Mouse (Mus musculus) intestine, postnatal 0 days (tissue): Measurements from ENCODE around the gene Plcl1. TPM values are rescaled to one million over a fixed set of nuclear protein-coding genes. Genes with fewer than 3 reads are reported as not detected.

Experiments
- ATAC-seq: fragments of 200-750 bp; cut with Nextera tagmentation; 2 replicates; pipeline ENCODE4 v1.8.0; 2017; ENCODE audit warnings: mild to moderate bottlenecking, moderate TSS enrichment, moderate library complexity
- H3K27ac ChIP-seq: fragments of 300-500 bp; sonication (generic); 2 replicates; pipeline ENCODE4 v1.5.1; 2014; ENCODE audit warnings: mild to moderate bottlenecking, low read depth, low read length, moderate library complexity
- H3K27me3 ChIP-seq: fragments of 300-500 bp; sonication (generic); replicated peaks from 2 replicates; pipeline ENCODE4 v1.6.1; 2014; ENCODE audit warnings: low read length, mixed read lengths; ENCODE audit not compliant: control insufficient read depth, insufficient read depth
- H3K36me3 ChIP-seq: fragments of 300-500 bp; sonication (generic); 2 replicates; pipeline ENCODE4 v1.6.1; 2014; ENCODE audit warnings: mild to moderate bottlenecking, moderate library complexity; ENCODE audit not compliant: control insufficient read depth, insufficient read depth
- H3K4me1 ChIP-seq: fragments of 300-500 bp; sonication (generic); replicated peaks from 2 replicates; pipeline ENCODE4 v1.6.1; 2014; ENCODE audit warnings: antibody characterized with exemption, low read length, mixed read lengths; ENCODE audit not compliant: control insufficient read depth, insufficient read depth
- H3K4me2 ChIP-seq: fragments of 300-500 bp; sonication (generic); replicated peaks from 2 replicates; pipeline ENCODE4 v1.6.1; 2014; ENCODE audit warnings: low read depth, mild to moderate bottlenecking, moderate library complexity
- H3K4me3 ChIP-seq: fragments of 300-500 bp; sonication (generic); 2 replicates; pipeline ENCODE4 v1.5.1; 2014; ENCODE audit warnings: low read depth, low read length
- H3K9ac ChIP-seq: fragments of 300-500 bp; sonication (generic); 2 replicates; pipeline ENCODE4 v1.6.1; 2014; ENCODE audit warnings: mild to moderate bottlenecking, low read depth, low read length
- H3K9me3 ChIP-seq: fragments of 300-500 bp; sonication (generic); 2 replicates; pipeline ENCODE4 v1.6.1; 2016; ENCODE audit warnings: mixed run types; ENCODE audit not compliant: control insufficient read depth
- CTCF ChIP-seq: sonication (generic); IDR thresholded peaks from 2 replicates; pipeline ENCODE4 v1.5.1; 2016; ENCODE audit warnings: low read depth, mild to moderate bottlenecking, control low read depth, antibody characterized with exemption, moderate library complexity
- WGBS: fragments of 180-500 bp; shearing (Covaris S2); extraction: QIAGEN DNeasy Blood & Tissue Kit; methylation state at CpG from one replicate; pipeline ENCODE4 v1.1.7; 2014; 5-methylcytosine and 5-hydroxymethylcytosine counted together
- polyA plus RNA-seq: library from polyadenylated mRNA; unstranded; fragments of >200 nt; fragmentation: Nextera tagmentation; extraction: Ambion mirVana; gene quantifications from 2 replicates; pipeline ENCODE4 v1.2.1, GENCODE M21; 2015

The Plcl1 gene
- polyA plus RNA-seq, 1 experiment from 2014 or later: 1.1 TPM

GRCm38 (mm10) chr1:55411079-55411478, 5.4 kb downstream of the Plcl1 start:
- no peak overlapping the region for H3K4me3 ChIP-seq
- no peak overlapping the region for H3K27ac ChIP-seq
- H3K27me3 ChIP-seq: peaks cover 13% of the 10 kb centered on the region
- H3K9ac ChIP-seq: no peak overlapping the region
- no peaks in the 10 kb centered on the region for H3K36me3 ChIP-seq
- no peak overlapping the region for H3K4me2 ChIP-seq
- no peak for TF ChIP-seq CTCF
- H3K4me1 ChIP-seq: no peaks in the 10 kb centered on the region
- ATAC-seq: no peak
- WGBS: 83% methylated on average over 2 of the region's 2 CpGs
- H3K9me3 ChIP-seq: no peaks in the 10 kb centered on the region

DNA sequence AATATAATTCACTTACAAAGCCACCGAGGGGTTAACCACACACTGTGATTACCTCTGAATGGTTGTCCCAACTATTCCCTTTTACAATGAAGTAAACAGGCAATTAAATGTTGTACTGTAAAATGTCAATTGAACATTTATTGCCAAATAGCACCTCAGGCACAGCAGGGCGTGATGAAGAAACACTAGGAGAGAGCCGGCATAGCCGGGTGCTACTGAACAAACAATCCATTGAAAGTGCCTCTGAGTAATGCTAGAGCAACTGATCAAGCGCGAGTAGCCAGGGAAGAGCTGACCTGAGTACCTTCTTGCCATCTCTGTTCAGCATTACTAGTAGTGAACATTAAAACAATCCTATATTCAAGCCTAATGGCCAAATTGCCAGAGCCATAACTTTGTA, 6.8 kb downstream of the Plcl1 start:
- no peak for TF ChIP-seq CTCF
- H3K4me3 ChIP-seq: no peak overlapping the region
- no peak for ATAC-seq
- no peaks in the 10 kb centered on the region for H3K4me1 ChIP-seq
- no peak overlapping the region for H3K4me2 ChIP-seq
- H3K27ac ChIP-seq: no peak overlapping the region
- WGBS: 52% methylated on average over 6 of the region's 6 CpGs
- no peaks in the 10 kb centered on the region for H3K36me3 ChIP-seq
- H3K9me3 ChIP-seq: no peaks in the 10 kb centered on the region
- no peak overlapping the region for H3K9ac ChIP-seq
- H3K27me3 ChIP-seq: no peaks in the 10 kb centered on the region; the same call in 1 of the 2 replicates

DNA sequence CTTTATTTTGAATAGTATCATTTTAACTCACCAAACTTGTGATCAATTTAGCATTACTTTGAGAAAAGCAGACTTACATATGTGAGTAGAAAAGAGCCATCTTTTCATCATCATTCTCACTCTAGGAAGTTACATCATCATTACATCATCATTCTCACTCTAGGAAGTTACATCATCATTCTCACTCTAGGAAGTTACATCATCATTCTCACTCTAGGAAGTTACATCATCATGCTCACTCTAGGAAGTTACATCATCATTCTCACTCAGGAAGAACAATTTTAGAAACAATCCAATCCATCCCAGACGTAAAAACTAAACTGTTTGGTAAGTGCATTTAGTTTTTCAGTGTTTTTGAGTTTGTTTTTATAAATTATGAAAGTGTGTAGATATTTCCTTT, 7.8 kb downstream of the Plcl1 start:
- TF ChIP-seq CTCF: no peak
- no peaks in the 10 kb centered on the region for H3K9me3 ChIP-seq
- 81% methylated on average over 1 of the region's 1 CpGs for WGBS
- no peaks in the 10 kb centered on the region; the same call in 1 of the 2 replicates for H3K27me3 ChIP-seq
- no peak overlapping the region for H3K9ac ChIP-seq
- no peaks in the 10 kb centered on the region for H3K36me3 ChIP-seq
- H3K4me2 ChIP-seq: no peak overlapping the region
- no peak for ATAC-seq
- no peaks in the 10 kb centered on the region for H3K4me1 ChIP-seq
- H3K4me3 ChIP-seq: no peak overlapping the region
- H3K27ac ChIP-seq: no peak overlapping the region

- no peak overlapping the region for H3K4me2 ChIP-seq
- H3K27me3 ChIP-seq: no peaks in the 10 kb centered on the region
- no peak overlapping the region for H3K9ac ChIP-seq
- H3K4me1 ChIP-seq: no peaks in the 10 kb centered on the region
- 87% methylated on average over 3 of the region's 3 CpGs for WGBS
- no peak overlapping the region for H3K4me3 ChIP-seq
- no peaks in the 10 kb centered on the region for H3K36me3 ChIP-seq
- no peak for ATAC-seq
- no peak overlapping the region for H3K27ac ChIP-seq
- H3K9me3 ChIP-seq: no peaks in the 10 kb centered on the region
- no peak for TF ChIP-seq CTCF
These were observed 13.2 kb downstream of the Plcl1 start for GRCm38 (mm10) chr1:55418968-55419367.

DNA sequence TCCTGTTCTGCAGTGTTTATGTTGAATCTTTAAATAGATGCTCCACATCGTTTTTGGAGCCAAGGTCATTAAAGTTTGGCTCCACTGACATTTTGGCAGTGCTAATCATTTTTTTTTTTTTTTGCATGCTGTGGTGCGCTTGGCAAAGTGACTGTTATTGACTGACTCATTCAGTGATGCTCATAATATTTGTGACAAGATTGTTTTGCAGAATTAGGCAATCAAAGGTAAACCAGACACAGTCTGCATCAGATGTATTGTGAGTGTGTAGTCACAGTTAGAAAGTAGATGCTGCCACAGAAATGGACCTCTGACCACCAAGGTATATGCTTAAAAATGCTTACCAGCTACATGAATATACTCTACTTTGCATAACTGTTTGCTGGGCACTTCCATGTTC, 21.9 kb downstream of the Plcl1 start:
- no peak for ATAC-seq
- no peaks in the 10 kb centered on the region for H3K27me3 ChIP-seq
- no peak for TF ChIP-seq CTCF
- H3K9ac ChIP-seq: no peak overlapping the region
- no peak overlapping the region for H3K27ac ChIP-seq
- no peaks in the 10 kb centered on the region for H3K9me3 ChIP-seq
- H3K4me1 ChIP-seq: no peaks in the 10 kb centered on the region
- no peak overlapping the region for H3K4me3 ChIP-seq
- no peak overlapping the region for H3K4me2 ChIP-seq
- H3K36me3 ChIP-seq: no peaks in the 10 kb centered on the region
- WGBS: 65% methylated on average over 2 of the region's 2 CpGs

DNA sequence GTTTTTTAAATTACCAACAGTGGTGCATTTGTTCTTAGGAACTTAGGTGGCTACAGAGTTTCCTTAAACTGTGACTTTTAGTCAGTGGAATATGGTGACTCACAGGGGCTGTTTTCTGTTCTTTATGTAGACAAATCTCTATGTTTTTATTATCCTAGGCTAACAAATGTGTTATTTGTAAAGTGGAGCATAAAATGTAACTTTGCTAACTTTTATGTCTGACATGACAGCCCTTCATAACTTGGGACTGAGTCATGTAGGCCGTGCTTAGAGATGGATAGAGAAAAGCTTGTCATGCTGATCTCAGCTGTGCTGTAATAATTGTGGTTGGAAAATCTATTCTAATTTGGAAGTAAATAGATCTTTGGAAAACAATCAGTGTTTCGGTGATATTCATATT, 23.3 kb downstream of the Plcl1 start:
- H3K27me3 ChIP-seq: no peaks in the 10 kb centered on the region
- TF ChIP-seq CTCF: no peak
- H3K27ac ChIP-seq: no peak overlapping the region
- ATAC-seq: no peak
- 88% methylated on average over 2 of the region's 2 CpGs for WGBS
- no peaks in the 10 kb centered on the region for H3K36me3 ChIP-seq
- no peak overlapping the region for H3K4me3 ChIP-seq
- H3K9ac ChIP-seq: no peak overlapping the region
- H3K4me2 ChIP-seq: no peak overlapping the region
- no peaks in the 10 kb centered on the region for H3K4me1 ChIP-seq
- H3K9me3 ChIP-seq: no peaks in the 10 kb centered on the region

DNA sequence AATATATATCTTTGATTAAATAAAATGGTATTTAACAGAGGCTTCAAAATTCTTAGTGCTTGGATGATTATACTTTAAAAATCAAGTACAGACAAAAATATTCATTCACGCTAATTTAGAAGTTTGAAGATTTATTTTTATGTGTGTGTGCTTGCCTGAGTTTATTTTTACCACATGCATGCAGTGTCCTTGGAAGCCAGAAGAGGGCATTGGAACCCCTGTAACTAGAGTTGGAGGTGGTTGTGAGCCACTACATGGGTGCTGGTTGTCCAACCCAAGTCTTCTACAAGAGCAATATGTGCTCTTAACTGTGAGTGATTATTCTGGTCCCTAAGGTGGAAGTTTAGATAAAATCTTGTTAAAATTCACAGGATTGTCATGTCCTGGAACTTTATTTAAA, 24.0 kb downstream of the Plcl1 start:
- TF ChIP-seq CTCF: 0 out of 2 replicates have a peak, but pooled peaks have one; percentile 12
- Histone ChIP-seq H3K36me3 (no peaks in the 10 kb centered on the region), H3K27ac (no peak overlapping the region), H3K9ac (no peak overlapping the region), H3K4me1 (no peaks in the 10 kb centered on the region), H3K4me3 (no peak overlapping the region), H3K4me2 (no peak overlapping the region), H3K9me3 (no peaks in the 10 kb centered on the region), H3K27me3 (no peaks in the 10 kb centered on the region)
- no peak for ATAC-seq
- WGBS: 99% methylated on average over 1 of the region's 1 CpGs
